Comparison of ENCODE assay signal across 33 mouse cellular contexts in genomic region chr10:39108837-39109488, GRCm38 (mm10). TPM values are rescaled to one million over a fixed set of nuclear protein-coding genes. Genes with fewer than 3 reads are reported as not detected.
DNase-seq lines count a peak whose midpoint lies in the region; ATAC-seq and TF ChIP-seq lines count a peak whose summit lies in the region.
"Had no signal": no experiment of that assay in that cellular context is flagged by ENCODE, and none has a peak within 500 bp of the region (broad histone marks: within the 10 kb centered on the region; RNA-seq: fewer than 3 reads in every experiment).

No protein-coding gene starts in this region.

- H3K27me3 ChIP-seq in hindbrain, embryonic 16.5 days (replicated peaks; ENCODE audit: control insufficient read depth, insufficient read depth, low read length) = no peaks in the 10 kb centered on the region
- no peaks in the 10 kb centered on the region for H3K27me3 ChIP-seq in hindbrain, postnatal 0 days (ENCODE audit: insufficient read depth, low read length)
- no peaks in the 10 kb centered on the region for H3K27me3 ChIP-seq in neural tube, embryonic 15.5 days (replicated peaks)
- H3K27me3 ChIP-seq: embryonic facial prominence, embryonic 13.5 days; limb, embryonic 15.5 days; liver, embryonic 13.5 days had no signal

- H3K9me3 ChIP-seq in hindbrain, embryonic 16.5 days (ENCODE audit: control insufficient read depth, low read length) = no peaks in the 10 kb centered on the region
- H3K9me3 ChIP-seq in hindbrain, postnatal 0 days (ENCODE audit: low read length) = no peaks in the 10 kb centered on the region
- no peaks in the 10 kb centered on the region for H3K9me3 ChIP-seq in neural tube, embryonic 15.5 days (replicated peaks)
- H3K9me3 ChIP-seq: embryonic facial prominence, embryonic 13.5 days; forebrain, embryonic 10.5 days; G1E; limb, embryonic 10.5 days; limb, embryonic 15.5 days; liver, embryonic 13.5 days; midbrain, embryonic 10.5 days had no signal

- no peak overlapping the region for H3K4me3 ChIP-seq in hindbrain, embryonic 16.5 days (ENCODE audit: low read length)
- H3K4me3 ChIP-seq in hindbrain, postnatal 0 days (ENCODE audit: low read length) = no peak overlapping the region
- no peak overlapping the region for H3K4me3 ChIP-seq in neural tube, embryonic 15.5 days (replicated peaks)
- H3K4me3 ChIP-seq: embryonic facial prominence, embryonic 13.5 days; forebrain, embryonic 10.5 days; limb, embryonic 10.5 days; limb, embryonic 15.5 days; liver, embryonic 13.5 days; midbrain, embryonic 10.5 days; myocyte had no signal

- no peak for TF ChIP-seq CTCF in hindbrain, postnatal 0 days (IDR thresholded peaks at IDR 0.05; ENCODE audit: low read depth)

- no peak overlapping the region for H3K9ac ChIP-seq in hindbrain, embryonic 16.5 days (ENCODE audit: low read depth, low read length)
- H3K9ac ChIP-seq in hindbrain, postnatal 0 days (replicated peaks; ENCODE audit: low read length) = no peak overlapping the region
- no peak overlapping the region for H3K9ac ChIP-seq in neural tube, embryonic 15.5 days (replicated peaks)
- H3K9ac ChIP-seq: embryonic facial prominence, embryonic 13.5 days; limb, embryonic 15.5 days; liver, embryonic 13.5 days had no signal

- no peak overlapping the region for H3K27ac ChIP-seq in hindbrain, embryonic 16.5 days (ENCODE audit: low read depth, low read length)
- H3K27ac ChIP-seq in hindbrain, postnatal 0 days = no peak overlapping the region
- peak overlapping the region; percentile 74 for H3K27ac ChIP-seq in neural tube, embryonic 15.5 days (replicated peaks)
- H3K27ac ChIP-seq: embryonic facial prominence, embryonic 13.5 days; forebrain, embryonic 10.5 days; limb, embryonic 10.5 days; limb, embryonic 15.5 days; liver, embryonic 13.5 days; midbrain, embryonic 10.5 days had no signal

- no peak for DNase-seq in hindbrain, postnatal 0 days (ENCODE audit: low spot score)
- DNase-seq in A20 (ENCODE audit: low read depth, low spot score) = peak; percentile 22
- DNase-seq in left cerebral cortex, adult 9 months (ENCODE audit: low spot score in 2 of 2) = no peak
- DNase-seq: adrenal gland, adult 8-10 months; cerebellum, adult 9-10 months; cerebellum, postnatal 36 days; heart, postnatal 14 days; kidney, adult 9 months; kidney, postnatal 10 days; layer of hippocampus, postnatal 36 days; liver, embryonic 13.5 days; lung, adult 18-20 months; lung, postnatal 4 days; right cerebral cortex, postnatal 4 days; thymus, adult 2 months; thymus, postnatal 36 days had no signal

- peaks cover 3% of the 10 kb centered on the region; the same call in 1 of the 2 replicates for H3K4me1 ChIP-seq in hindbrain, embryonic 16.5 days (ENCODE audit: control insufficient read depth, insufficient read depth, low read depth, low read length)
- no peaks in the 10 kb centered on the region for H3K4me1 ChIP-seq in hindbrain, postnatal 0 days (ENCODE audit: insufficient read depth, low read length)
- peaks cover 13% of the 10 kb centered on the region for H3K4me1 ChIP-seq in neural tube, embryonic 15.5 days
- H3K4me1 ChIP-seq: embryonic facial prominence, embryonic 13.5 days; limb, embryonic 15.5 days; liver, embryonic 13.5 days had no signal

- H3K36me3 ChIP-seq in hindbrain, embryonic 16.5 days (ENCODE audit: control insufficient read depth, insufficient read depth, low read length) = no peaks in the 10 kb centered on the region
- no peaks in the 10 kb centered on the region for H3K36me3 ChIP-seq in hindbrain, postnatal 0 days (ENCODE audit: insufficient read depth, low read length)
- no peaks in the 10 kb centered on the region for H3K36me3 ChIP-seq in neural tube, embryonic 15.5 days
- H3K36me3 ChIP-seq: forebrain, embryonic 10.5 days; G1E; liver, embryonic 13.5 days; midbrain, embryonic 10.5 days had no signal

- ATAC-seq in hindbrain, embryonic 16.5 days = peak; percentile 57
- no peak for ATAC-seq in hindbrain, postnatal 0 days
- peak; percentile 93 for ATAC-seq in common myeloid progenitor, adult 5-6 weeks (replicated peaks; ENCODE audit: low read depth, poor library complexity, severe bottlenecking)
- peak; percentile 67 for ATAC-seq in neural tube, embryonic 15.5 days (ENCODE audit: low FRiP score)
- ATAC-seq: forebrain, embryonic 16.5 days; intestine, postnatal 0 days; lung, postnatal 0 days had no signal

- no peak overlapping the region for H3K4me2 ChIP-seq in hindbrain, embryonic 16.5 days (ENCODE audit: low read length)
- H3K4me2 ChIP-seq in hindbrain, postnatal 0 days (ENCODE audit: low read depth, low read length) = no peak overlapping the region
- H3K4me2 ChIP-seq in neural tube, embryonic 15.5 days = 0 out of 2 replicates have a peak overlapping the region, but pooled peaks have one; percentile 13
- H3K4me2 ChIP-seq: embryonic facial prominence, embryonic 13.5 days; limb, embryonic 15.5 days; liver, embryonic 13.5 days had no signal

- WGBS in hindbrain, embryonic 16.5 days = 65% methylated on average over 10 of the region's 10 CpGs
- WGBS in hindbrain, postnatal 0 days = 59% methylated on average over 10 of the region's 10 CpGs
- 53% methylated on average over 10 of the region's 10 CpGs for WGBS in neural tube, embryonic 15.5 days

RNA-seq across cellular contexts. Expression of gene Fam229b, which starts 24.8 kb away (rescaled TPM):
- polyA plus RNA-seq in hindbrain, embryonic 16.5 days (2015; fragmentation: Nextera tagmentation; extraction: Ambion mirVana) = 28.3 and 34.2 TPM in 2 replicates
- total RNA-seq in hindbrain, postnatal 0 days (2014; rRNA removed) = 18.0 and 22.8 TPM in 2 replicates
- 43.8 and 45.9 TPM in 2 replicates for polyA plus RNA-seq in hindbrain, postnatal 0 days (2015; fragmentation: Nextera tagmentation; extraction: Ambion mirVana)
- total RNA-seq in common myeloid progenitor, adult 5-6 weeks (2017) = 1.5 TPM in 1 of 2 replicates, not detected in the other
- 23.8 and 36.8 TPM in 2 replicates for polyA plus RNA-seq in neural tube, embryonic 15.5 days (2015; fragmentation: Nextera tagmentation; extraction: Ambion mirVana)

RNA-seq across cellular contexts. Expression of gene Tube1, which starts 24.8 kb away (rescaled TPM):
- 6.8 and 7.2 TPM in 2 replicates for polyA plus RNA-seq in hindbrain, embryonic 16.5 days (2015; fragmentation: Nextera tagmentation; extraction: Ambion mirVana)
- 3.3 and 3.8 TPM in 2 replicates for total RNA-seq in hindbrain, postnatal 0 days (2014; rRNA removed)
- 3.6 and 3.7 TPM in 2 replicates for polyA plus RNA-seq in hindbrain, postnatal 0 days (2015; fragmentation: Nextera tagmentation; extraction: Ambion mirVana)
- 16.3 and 20.3 TPM in 2 replicates for total RNA-seq in common myeloid progenitor, adult 5-6 weeks (2017)
- polyA plus RNA-seq in neural tube, embryonic 15.5 days (2015; fragmentation: Nextera tagmentation; extraction: Ambion mirVana) = 7.1 and 10.2 TPM in 2 replicates

RNA-seq across cellular contexts. Expression of gene Ccn6, which starts 54.6 kb away (rescaled TPM):
- 0.61 and 0.69 TPM in 2 replicates for polyA plus RNA-seq in hindbrain, embryonic 16.5 days (2015; fragmentation: Nextera tagmentation; extraction: Ambion mirVana)
- total RNA-seq in hindbrain, postnatal 0 days (2014; rRNA removed) = 0.65 and 2.0 TPM in 2 replicates
- polyA plus RNA-seq in hindbrain, postnatal 0 days (2015; fragmentation: Nextera tagmentation; extraction: Ambion mirVana) = 0.35 and 0.49 TPM in 2 replicates
- not detected in 2 replicates for total RNA-seq in common myeloid progenitor, adult 5-6 weeks (2017)
- 0.65 and 0.69 TPM in 2 replicates for polyA plus RNA-seq in neural tube, embryonic 15.5 days (2015; fragmentation: Nextera tagmentation; extraction: Ambion mirVana)
- total RNA-seq: G1E; gastrocnemius, adult 8-10 months; heart, adult 8-10 months; neutrophil, adult 5-6 weeks had no signal
- polyA plus RNA-seq: G1E; intestine, postnatal 0 days; large intestine, adult 2 months; lung, postnatal 0 days; myocyte; thymus, adult 2 months had no signal
